Comparison of ENCODE assay signal across 8 mouse cellular contexts in the genomic region with DNA sequence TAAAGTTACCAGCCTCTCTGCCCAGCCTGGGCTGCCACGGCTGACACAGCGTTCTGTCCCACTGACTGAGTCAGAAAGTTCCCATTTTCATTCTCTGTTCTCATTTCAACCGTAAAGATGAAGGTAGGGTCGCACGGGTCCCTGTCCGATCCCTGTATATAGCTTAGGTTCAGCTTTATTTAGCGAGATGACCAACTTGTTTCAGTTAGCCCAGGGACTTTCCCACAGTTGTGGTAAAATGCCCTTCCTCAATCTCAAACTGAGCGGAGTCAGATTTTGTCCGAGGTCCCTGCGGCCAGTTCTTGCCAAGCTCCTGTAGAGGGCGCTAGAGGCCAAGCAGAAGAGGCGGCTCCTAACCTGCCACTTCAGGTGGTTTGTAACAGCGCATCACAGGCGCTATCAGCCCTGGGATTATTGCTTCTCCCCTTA. TPM values are rescaled to one million over a fixed set of nuclear protein-coding genes. Genes with fewer than 3 reads are reported as not detected.
DNase-seq lines count a peak whose midpoint lies in the region; ATAC-seq and TF ChIP-seq lines count a peak whose summit lies in the region.

No protein-coding gene starts in this region.

- TF ChIP-seq EP300 in MEL (IDR thresholded peaks at IDR 0.05; ENCODE audit: low read depth in 1 of 2, low read length in 2 of 2), result no peak

- no peak overlapping the region for H3K27ac ChIP-seq in kidney, adult 2 months (ENCODE audit: insufficient read depth, low read depth, low read length)
- H3K27ac ChIP-seq in kidney, embryonic 14.5 days (ENCODE audit: low read depth, low read length), result no peak overlapping the region
- no peak overlapping the region for H3K27ac ChIP-seq in MEL (ENCODE audit: control insufficient read depth, low read depth, low read length)
- H3K27ac ChIP-seq in limb, embryonic 14.5 days (replicated peaks; ENCODE audit: low read depth, low read length), result no peak overlapping the region

- 20% methylated on average over 14 of the region's 14 CpGs for WGBS in kidney, adult 2 months
- WGBS in kidney, embryonic 14.5 days, result 25% methylated on average over 14 of the region's 14 CpGs
- WGBS in limb, embryonic 14.5 days, result 25% methylated on average over 14 of the region's 14 CpGs

- intact Hi-C loops in gastrocnemius, postnatal 14 days (cut with DNase I; ENCODE audit: low total_unique reads), result loop anchor here (5.0 kb wide), 2 partner anchors 103 to 123 kb away; no protein-coding TSS in a partner anchor

- no peaks in the 10 kb centered on the region for H3K4me1 ChIP-seq in kidney, adult 2 months (ENCODE audit: control insufficient read depth, insufficient read depth, low read length)
- no peaks in the 10 kb centered on the region for H3K4me1 ChIP-seq in kidney, embryonic 14.5 days (ENCODE audit: control insufficient read depth, insufficient read depth, low read length)
- no peaks in the 10 kb centered on the region for H3K4me1 ChIP-seq in MEL (ENCODE audit: control insufficient read depth in 1 of 2, insufficient read depth in 2 of 2, low read length in 2 of 2)
- H3K4me1 ChIP-seq in limb, embryonic 14.5 days (ENCODE audit: control insufficient read depth, insufficient read depth, low read length), result no peaks in the 10 kb centered on the region

- TF ChIP-seq POLR2A in kidney, adult 2 months (IDR thresholded peaks at IDR 0.05; ENCODE audit: low read depth, low read length), result no peak
- no peak for TF ChIP-seq POLR2A in MEL (IDR thresholded peaks at IDR 0.05; ENCODE audit: control insufficient read depth in 1 of 2, insufficient read depth in 1 of 2, low read depth in 1 of 2, low read length in 2 of 2, poor library complexity in 1 of 2)
- no peak for TF ChIP-seq POLR2A in limb, embryonic 14.5 days (IDR thresholded peaks at IDR 0.05; ENCODE audit: borderline replicate concordance, extremely low read depth, insufficient read depth, insufficient read length)

- TF ChIP-seq CTCF in kidney, adult 2 months (conservative IDR thresholded peaks at IDR 0.05; ENCODE audit: insufficient read depth, insufficient read length, low read depth, low read length), result peak; percentile 88
- peak; percentile 89 to 97 (median 92) for TF ChIP-seq CTCF in MEL (IDR thresholded peaks at IDR 0.05 in 2 of 3, conservative IDR thresholded peaks at IDR 0.05 in 1 of 3; ENCODE audit: control insufficient read depth in 1 of 3, insufficient read depth in 1 of 3, low read depth in 2 of 3, low read length in 3 of 3, poor library complexity in 1 of 3, severe bottlenecking in 1 of 3)

- no peak overlapping the region for H3K4me2 ChIP-seq in kidney, embryonic 14.5 days (replicated peaks; ENCODE audit: low read depth, low read length)
- H3K4me2 ChIP-seq in limb, embryonic 14.5 days (replicated peaks; ENCODE audit: low read depth, low read length, severe bottlenecking), result no peak overlapping the region

- H3K9me3 ChIP-seq in kidney, embryonic 14.5 days (ENCODE audit: control insufficient read depth, low read length), result no peaks in the 10 kb centered on the region
- H3K9me3 ChIP-seq in MEL (replicated peaks; ENCODE audit: insufficient read depth, low read length), result no peaks in the 10 kb centered on the region
- H3K9me3 ChIP-seq in limb, embryonic 14.5 days (ENCODE audit: control insufficient read depth, low read length), result no peaks in the 10 kb centered on the region

- H3K36me3 ChIP-seq in kidney, adult 2 months (ENCODE audit: control insufficient read depth, insufficient read depth, low read length), result no peaks in the 10 kb centered on the region
- no peaks in the 10 kb centered on the region for H3K36me3 ChIP-seq in kidney, embryonic 14.5 days (ENCODE audit: control insufficient read depth, insufficient read depth, low read length)
- H3K36me3 ChIP-seq in MEL (ENCODE audit: control insufficient read depth in 1 of 2, insufficient read depth in 2 of 2, low read length in 2 of 2), result no peaks in the 10 kb centered on the region
- no peaks in the 10 kb centered on the region for H3K36me3 ChIP-seq in limb, embryonic 14.5 days (ENCODE audit: control insufficient read depth, insufficient read depth, low read length)

- DNase-seq in kidney, adult 2 months, result peak; percentile 50
- peak; percentile 78 for DNase-seq in MEL (ENCODE audit: low read depth, low spot score)
- peak; percentile 36 for DNase-seq in cerebellum, adult 11-12 months
- peak; percentile 48 for DNase-seq in gastrocnemius, postnatal 14 days
- DNase-seq in limb, embryonic 14.5 days (ENCODE audit: low spot score), result peak; percentile 20
- DNase-seq in retina, embryonic 14.5 days (ENCODE audit: low spot score), result peak; percentile 71
- DNase-seq in urinary bladder, adult 2 months (ENCODE audit: low spot score), result peak; percentile 42

- no peak overlapping the region for H3K4me3 ChIP-seq in kidney, adult 2 months (ENCODE audit: insufficient read depth, low read depth, low read length)
- no peak overlapping the region for H3K4me3 ChIP-seq in kidney, embryonic 14.5 days (ENCODE audit: low read length)
- no peak overlapping the region for H3K4me3 ChIP-seq in MEL (ENCODE audit: control insufficient read depth in 1 of 2, insufficient read depth in 1 of 2, low read depth in 2 of 2, low read length in 2 of 2)
- no peak overlapping the region for H3K4me3 ChIP-seq in limb, embryonic 14.5 days (replicated peaks; ENCODE audit: low read length)

- TF ChIP-seq RAD21 in MEL (IDR thresholded peaks at IDR 0.05; ENCODE audit: low read depth, low read length), result peak; percentile 81

- no peaks in the 10 kb centered on the region for H3K79me2 ChIP-seq in MEL (ENCODE audit: control insufficient read depth, insufficient read depth, low read length, poor library complexity)

- H3K9ac ChIP-seq in kidney, embryonic 14.5 days (ENCODE audit: low read depth, low read length), result no peak overlapping the region
- H3K9ac ChIP-seq in MEL (ENCODE audit: control insufficient read depth, low read depth, low read length, poor library complexity, severe bottlenecking), result no peak overlapping the region
- H3K9ac ChIP-seq in limb, embryonic 14.5 days (ENCODE audit: low read depth, low read length, severe bottlenecking), result no peak overlapping the region

- no peaks in the 10 kb centered on the region for H3K27me3 ChIP-seq in kidney, adult 2 months (replicated peaks; ENCODE audit: control insufficient read depth, insufficient read depth, low read length)
- H3K27me3 ChIP-seq in kidney, embryonic 14.5 days (ENCODE audit: control insufficient read depth, insufficient read depth, low read length), result no peaks in the 10 kb centered on the region
- no peaks in the 10 kb centered on the region; a peak in 1 of 4 replicates for H3K27me3 ChIP-seq in MEL (ENCODE audit: control insufficient read depth in 1 of 2, insufficient read depth in 2 of 2, low read length in 2 of 2)
- no peaks in the 10 kb centered on the region for H3K27me3 ChIP-seq in limb, embryonic 14.5 days (ENCODE audit: control insufficient read depth, insufficient read depth, low read length)

- no peak; the same call in 1 of the 2 replicates for ATAC-seq in kidney, embryonic 14.5 days (ENCODE audit: low FRiP score, low TSS enrichment)
- ATAC-seq in limb, embryonic 14.5 days (ENCODE audit: low FRiP score, low read depth), result no peak

TF ChIP-seq in MEL, 35 proteins besides CTCF, POLR2A, EP300 and RAD21:
- TF ChIP-seq SMC3 (IDR thresholded peaks at IDR 0.05; ENCODE audit: low read depth, low read length), result peak; percentile 52
- no peak for TF ChIP-seq TCF12 (IDR thresholded peaks at IDR 0.05; ENCODE audit: low read depth, low read length)
- peak; percentile 65 for TF ChIP-seq ZC3H11A (IDR thresholded peaks at IDR 0.05; ENCODE audit: low read depth, low read length)
- TF ChIP-seq MAX (IDR thresholded peaks at IDR 0.05; ENCODE audit: low read length), result no peak
- no peak for TF ChIP-seq MAZ (IDR thresholded peaks at IDR 0.05; ENCODE audit: low read depth, low read length)
TF ChIP-seq in MEL: peak in this region for 2.

RNA-seq across cellular contexts. Expression of gene Ccr7, which starts 34.3 kb away (rescaled TPM):
- polyA plus RNA-seq in kidney, adult 2 months (2012; rRNA removed), result 1.1 and 11.2 TPM in 2 replicates
- 0.13 TPM in 1 of 2 replicates, not detected in the other for polyA plus RNA-seq in kidney, embryonic 14.5 days (2014; fragmentation: Nextera tagmentation; extraction: Ambion mirVana)
- 0.04 TPM in 1 of 2 replicates, not detected in the other for total RNA-seq in MEL (2012; rRNA removed)
- polyA plus RNA-seq in MEL (2012; ENCODE audit: insufficient read depth in 1 of 2, insufficient read length in 2 of 2, low read depth in 1 of 2, low replicate concordance in 2 of 2, missing spikeins in 1 of 2), result under 1 TPM in 1 of 2 experiments, not detected in 1; 0.06 TPM
- under 1 TPM; 0.10 to 0.11 TPM for total RNA-seq in gastrocnemius, postnatal 14 days (2021)
- 0.65 and 0.99 TPM in 2 replicates for polyA plus RNA-seq in limb, embryonic 14.5 days (2012; rRNA removed)
- polyA plus RNA-seq in limb, embryonic 14.5 days (2014; fragmentation: Nextera tagmentation; extraction: Ambion mirVana), result 0.84 and 0.94 TPM in 2 replicates
- polyA plus RNA-seq in urinary bladder, adult 2 months (2012; rRNA removed), result 1.0 and 1.3 TPM in 2 replicates

RNA-seq across cellular contexts. Expression of gene Smarce1, which starts 41.6 kb away (rescaled TPM):
- 16.6 and 18.6 TPM in 2 replicates for polyA plus RNA-seq in kidney, adult 2 months (2012; rRNA removed)
- 190 and 229 TPM in 2 replicates for polyA plus RNA-seq in kidney, embryonic 14.5 days (2014; fragmentation: Nextera tagmentation; extraction: Ambion mirVana)
- total RNA-seq in MEL (2012; rRNA removed), result 243 and 265 TPM in 2 replicates
- 100 to 1,000 TPM in 1 of 2 experiments, not detected in 1; 277 TPM for polyA plus RNA-seq in MEL (2012; ENCODE audit: insufficient read depth in 1 of 2, insufficient read length in 2 of 2, low read depth in 1 of 2, low replicate concordance in 2 of 2, missing spikeins in 1 of 2)
- 10 to 100 TPM; 35.8 to 45.7 TPM for total RNA-seq in gastrocnemius, postnatal 14 days (2021)
- 106 and 180 TPM in 2 replicates for polyA plus RNA-seq in limb, embryonic 14.5 days (2012; rRNA removed)
- 154 and 166 TPM in 2 replicates for polyA plus RNA-seq in limb, embryonic 14.5 days (2014; fragmentation: Nextera tagmentation; extraction: Ambion mirVana)
- polyA plus RNA-seq in urinary bladder, adult 2 months (2012; rRNA removed), result 60.3 and 81.1 TPM in 2 replicates

RNA-seq across cellular contexts. Expression of gene Krt222, which starts 54.7 kb away (rescaled TPM):
- polyA plus RNA-seq in kidney, adult 2 months (2012; rRNA removed), result 0.42 and 0.47 TPM in 2 replicates
- 0.11 and 0.51 TPM in 2 replicates for polyA plus RNA-seq in kidney, embryonic 14.5 days (2014; fragmentation: Nextera tagmentation; extraction: Ambion mirVana)
- total RNA-seq in MEL (2012; rRNA removed), result not detected in 2 replicates
- under 1 TPM in 1 of 2 experiments, not detected in 1; 0.07 TPM for polyA plus RNA-seq in MEL (2012; ENCODE audit: insufficient read depth in 1 of 2, insufficient read length in 2 of 2, low read depth in 1 of 2, low replicate concordance in 2 of 2, missing spikeins in 1 of 2)
- 10 to 100 TPM in 1 of 2 experiments, 1 to 10 TPM in 1; 8.9 to 11.4 TPM for total RNA-seq in gastrocnemius, postnatal 14 days (2021)
- 0.06 and 0.10 TPM in 2 replicates for polyA plus RNA-seq in limb, embryonic 14.5 days (2012; rRNA removed)
- 0.06 and 0.36 TPM in 2 replicates for polyA plus RNA-seq in limb, embryonic 14.5 days (2014; fragmentation: Nextera tagmentation; extraction: Ambion mirVana)
- 0.23 and 0.27 TPM in 2 replicates for polyA plus RNA-seq in urinary bladder, adult 2 months (2012; rRNA removed)

Comparison
In these comparisons a context has a peak if more than half of its experiments do, and no peak if none do; other contexts are left out.
1. DNase-seq: peak in every context shown above with its lines; median percentile 78 in MEL; 71 in retina, embryonic 14.5 days; 50 in kidney, adult 2 months; 48 in gastrocnemius, postnatal 14 days; 42 in urinary bladder, adult 2 months; 36 in cerebellum, adult 11-12 months; 20 in limb, embryonic 14.5 days.